Mouse (Mus musculus): ENCODE results near the gene Dlk1.
"Not testable (repeated sequence)": the region's sequence is repeated elsewhere in the genome, so short reads cannot be mapped to it uniquely, and the experiment has no call there.

The Dlk1 gene

DNA sequence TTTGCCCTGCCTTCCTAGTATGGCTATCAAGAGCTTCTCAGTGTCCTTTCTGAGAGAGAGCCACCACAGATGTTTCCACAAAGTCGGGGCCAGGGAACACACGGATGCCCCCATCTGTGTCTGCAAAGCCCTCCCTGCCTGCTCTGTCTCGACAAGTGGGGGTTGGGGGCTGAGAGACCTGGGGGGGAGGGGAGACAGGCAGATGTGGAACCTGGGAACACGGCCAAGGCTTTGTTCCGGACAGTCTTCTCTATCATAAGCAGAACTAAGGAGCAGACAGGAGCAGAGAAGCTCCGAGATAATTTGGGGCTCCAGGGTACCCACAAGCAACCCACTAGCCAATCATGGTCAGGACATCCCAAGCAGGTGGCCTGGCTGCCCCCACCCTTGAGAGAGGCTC is 12.6 kb upstream of the Dlk1 start:
- DNase-seq (ENCODE audit: low read depth) = no peak

DNA sequence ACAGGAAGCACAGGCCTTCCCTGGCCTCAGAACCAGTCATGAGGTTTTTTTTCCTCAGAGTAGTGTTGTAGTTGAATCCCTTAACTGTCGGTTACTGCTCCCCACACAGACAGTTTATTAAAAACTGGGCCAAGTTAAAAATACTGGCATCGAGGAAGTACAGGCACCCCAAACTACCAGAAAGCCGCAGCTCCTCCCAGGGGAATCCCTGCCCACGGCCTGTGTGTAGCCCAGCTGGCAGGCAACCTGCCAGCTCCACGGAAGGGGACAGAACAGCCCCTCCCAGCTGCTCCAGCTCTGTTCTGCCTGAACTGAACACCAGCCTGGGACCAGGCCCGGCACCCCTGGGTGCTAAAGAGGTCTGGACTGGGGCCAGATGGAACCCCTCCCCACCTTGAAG is 11.3 kb upstream of the Dlk1 start:
- DNase-seq (ENCODE audit: low read depth) = peak; percentile 52

DNA sequence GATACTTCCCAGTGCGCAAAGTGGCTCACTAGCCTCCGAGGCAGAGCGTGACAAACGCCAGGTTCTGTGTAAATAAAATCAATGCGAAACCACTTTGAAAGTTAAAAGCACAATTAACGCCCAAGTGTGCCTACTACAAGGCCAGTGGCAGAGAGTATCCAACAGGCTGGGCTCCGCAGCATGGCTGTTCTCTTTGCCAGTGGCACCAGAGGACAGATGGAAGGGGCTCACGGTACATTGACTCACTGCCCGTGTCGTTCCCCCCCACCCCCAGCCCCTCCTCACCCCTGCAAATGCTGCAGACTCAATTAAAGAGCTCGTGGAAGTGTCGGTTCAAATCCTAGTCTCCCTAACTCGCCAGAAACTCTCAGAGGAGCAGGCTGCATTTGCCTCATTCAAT is 10.5 kb upstream of the Dlk1 start:
- DNase-seq (ENCODE audit: low read depth) = no peak

DNA sequence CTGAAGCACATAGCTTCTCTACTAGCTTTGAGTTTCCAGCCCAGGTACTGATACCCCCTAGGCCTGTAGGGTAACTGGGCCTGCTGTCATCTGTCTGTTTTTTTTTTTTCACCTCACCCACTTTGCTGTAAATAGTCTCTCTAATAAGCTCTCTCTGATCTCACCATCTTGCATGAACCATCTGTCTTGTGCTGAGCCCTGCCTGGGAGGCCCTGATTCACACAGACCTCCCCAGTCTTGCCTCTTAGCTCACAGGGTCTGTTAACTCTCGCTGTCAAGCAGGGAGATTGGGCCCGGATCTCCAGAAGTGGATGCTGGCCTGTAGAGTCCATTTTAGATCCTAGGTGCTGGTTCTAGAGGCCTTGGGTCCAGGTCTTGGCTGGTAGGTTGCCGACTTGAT is 9.3 kb upstream of the Dlk1 start:
- DNase-seq (ENCODE audit: low read depth) = no peak

DNA sequence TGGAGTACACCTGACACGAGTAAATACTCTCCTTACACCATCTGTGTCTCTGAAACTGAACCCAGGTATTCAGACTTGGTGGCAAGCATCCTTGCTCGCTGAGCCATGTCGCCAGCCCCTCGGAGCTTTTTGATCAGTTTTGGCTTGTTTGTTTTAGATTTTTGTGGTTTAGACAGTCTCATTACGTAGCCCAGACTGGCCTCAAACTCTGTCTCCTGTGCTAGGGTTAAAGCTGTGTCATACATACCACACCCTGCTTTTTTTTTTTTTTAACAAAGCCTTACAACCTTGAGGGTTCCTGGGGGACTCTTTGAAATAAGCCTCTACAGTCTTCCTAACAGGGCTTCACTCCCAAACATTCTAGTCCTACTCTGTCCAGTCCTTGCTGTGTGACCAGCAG is 7.6 kb upstream of the Dlk1 start:
- peak; percentile 56 for DNase-seq (ENCODE audit: low read depth)

DNA sequence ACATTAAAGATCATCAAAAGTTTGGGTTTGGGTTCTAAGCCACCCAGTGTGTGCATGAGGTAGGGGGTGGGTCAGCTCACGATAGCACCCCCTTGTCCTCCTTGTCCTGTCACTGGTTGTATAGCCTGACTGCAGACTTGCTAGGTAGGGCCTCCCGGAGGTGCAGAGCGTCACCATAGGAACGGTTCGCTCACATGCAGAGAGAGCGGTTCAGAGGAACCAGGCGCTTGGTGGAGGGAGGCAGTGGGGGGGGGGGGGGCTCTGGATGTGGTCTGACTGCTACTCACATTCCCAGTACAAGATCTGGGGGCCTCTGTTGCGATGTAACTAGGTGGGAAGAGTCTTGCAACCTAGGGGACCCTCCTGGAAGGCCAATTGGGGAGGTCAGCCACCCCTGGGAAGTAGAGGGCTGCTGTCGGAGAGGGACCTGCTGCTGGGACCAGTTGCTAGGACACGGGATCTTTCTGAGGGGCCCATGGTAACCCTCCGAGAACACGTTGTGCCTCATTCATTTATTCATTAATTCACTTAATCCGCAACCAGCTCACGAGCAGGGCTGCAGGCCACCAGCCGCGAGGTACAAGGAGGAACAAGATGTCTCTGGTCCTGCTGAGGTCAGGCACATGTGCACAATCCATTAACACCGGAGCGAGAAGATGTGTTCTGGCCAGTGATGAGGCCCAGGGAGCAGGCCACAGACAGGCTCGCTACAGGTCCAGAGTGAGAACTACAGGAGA is 7.0 kb upstream of the Dlk1 start:
- peak; percentile 51 for DNase-seq (ENCODE audit: low read depth)

DNA sequence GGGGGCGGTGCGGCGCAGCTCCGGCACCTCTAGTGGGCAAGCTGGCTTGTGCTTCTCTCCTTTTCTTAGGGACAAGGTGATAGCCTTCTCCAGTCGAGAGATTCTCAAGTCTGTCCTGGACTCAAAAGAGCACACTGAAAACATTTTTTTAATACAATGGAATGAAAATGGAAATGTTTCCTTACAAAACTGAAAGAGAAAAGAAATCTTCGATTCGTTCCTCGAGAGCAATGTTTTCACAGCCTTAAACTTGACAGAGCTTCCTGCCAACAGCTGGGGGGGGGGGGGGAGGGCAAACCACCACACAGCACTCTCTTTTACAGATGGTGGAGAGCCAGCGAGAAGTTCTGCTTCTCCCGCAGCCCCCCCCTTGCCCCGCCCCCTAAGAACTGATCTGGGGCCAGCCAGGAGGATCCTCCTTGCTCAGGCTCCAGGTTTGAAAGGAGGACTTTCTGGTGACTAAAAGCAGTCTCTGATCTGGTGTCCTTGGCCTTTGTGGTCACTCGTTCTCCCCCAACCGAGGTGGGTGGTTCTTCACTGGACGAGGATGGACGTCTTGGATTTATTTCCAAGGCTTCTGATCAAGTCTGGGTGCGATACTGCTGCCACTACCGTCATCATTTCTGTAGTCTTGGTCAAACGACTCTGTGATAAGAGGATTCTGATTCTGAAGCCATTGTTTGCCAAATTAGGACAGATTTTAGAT is 6.2 kb upstream of the Dlk1 start:
- peak; percentile 72 for DNase-seq (ENCODE audit: low read depth)

DNA sequence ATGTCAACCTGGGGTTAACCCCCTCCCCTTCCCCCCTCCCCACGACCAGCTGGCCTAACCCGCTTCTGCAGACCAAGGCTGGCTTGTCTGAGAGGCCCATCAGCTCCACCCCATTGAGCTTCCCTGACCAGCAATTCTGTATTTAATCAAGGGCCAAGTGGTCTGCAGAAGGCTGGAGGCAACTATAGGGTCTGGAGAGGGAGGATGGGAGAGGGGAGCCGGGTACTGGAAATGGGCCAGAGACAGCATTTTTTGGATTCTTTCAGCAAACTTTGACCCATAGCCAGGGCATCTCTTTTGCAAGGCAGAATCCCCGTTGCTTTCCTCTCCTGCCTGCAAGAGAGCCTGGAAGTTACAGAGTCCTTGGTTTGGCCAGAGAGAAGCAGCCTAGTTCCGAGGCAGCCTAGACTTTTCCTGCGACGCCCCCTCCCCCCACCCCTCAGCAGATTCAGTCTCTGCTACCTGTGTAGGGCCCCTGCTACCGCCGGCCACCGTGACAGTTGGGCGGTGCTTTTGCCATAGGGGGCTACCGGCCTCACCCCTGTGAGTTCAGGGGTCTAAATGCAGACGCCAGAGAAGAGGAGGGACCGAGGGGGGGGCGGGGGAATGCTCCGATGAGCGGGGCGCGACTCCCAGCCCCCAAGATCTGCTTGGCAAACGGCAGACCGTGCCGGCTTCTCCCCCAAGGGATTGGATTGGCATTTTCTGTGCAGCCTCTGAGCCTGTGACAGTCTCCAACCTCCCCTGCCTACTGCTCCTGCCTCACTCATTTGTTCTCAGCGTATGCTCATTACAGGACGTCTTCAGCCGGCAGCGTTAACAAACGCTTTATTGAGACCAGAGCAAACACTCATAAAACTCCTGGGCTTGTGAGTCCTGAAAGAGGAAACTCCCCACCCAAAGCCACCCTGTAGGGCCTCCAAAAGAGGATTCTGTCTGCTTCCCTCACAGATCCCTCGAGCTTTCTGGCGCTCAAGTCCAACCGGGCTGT is 2.9 kb upstream of the Dlk1 start:
- no peak for DNase-seq (ENCODE audit: low read depth)

DNA sequence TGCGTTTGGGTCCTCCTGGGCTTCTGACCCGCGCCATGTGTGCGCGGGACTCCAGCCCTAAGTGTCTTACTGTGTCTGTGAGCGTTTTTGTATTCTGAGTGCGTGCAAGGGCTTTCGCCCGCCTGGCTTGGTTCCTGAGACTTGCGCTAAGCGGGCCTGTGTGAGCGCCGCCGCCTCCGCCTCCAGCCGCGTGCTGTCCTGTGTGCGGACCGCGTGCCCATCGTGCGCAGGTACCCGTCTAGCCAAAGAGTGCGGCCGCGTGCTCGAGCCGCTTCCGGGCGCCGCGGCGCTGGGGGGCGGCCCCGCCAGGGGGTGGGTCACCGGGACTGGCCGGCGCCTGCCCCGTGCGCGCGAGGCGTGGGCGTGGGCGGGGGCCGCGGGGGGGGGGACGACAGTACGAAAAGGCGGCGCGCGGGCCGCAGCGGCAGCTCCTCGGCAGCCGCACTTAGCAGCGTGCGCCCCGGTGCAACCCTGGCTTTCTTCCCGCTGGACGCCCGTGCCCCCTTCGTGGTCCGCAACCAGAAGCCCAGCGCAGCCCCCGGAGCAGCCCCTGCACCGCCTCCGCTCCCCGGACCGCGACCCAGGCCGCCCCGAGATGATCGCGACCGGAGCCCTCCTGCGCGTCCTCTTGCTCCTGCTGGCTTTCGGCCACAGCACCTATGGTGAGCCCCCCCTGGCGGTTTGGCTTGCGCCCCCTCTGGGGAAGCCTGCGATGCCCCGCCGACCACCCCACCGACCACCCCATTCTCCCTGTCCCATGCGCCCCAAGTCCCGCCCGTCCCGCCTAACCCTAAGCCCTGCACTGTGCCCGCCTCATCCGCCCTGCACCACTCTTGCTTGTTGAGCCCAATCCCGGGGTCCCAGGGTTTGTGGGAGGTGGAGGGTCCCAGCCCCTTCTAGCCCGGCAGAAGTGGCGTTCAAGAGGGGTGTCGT is 708 bp downstream of the Dlk1 start:
- no peak for DNase-seq (ENCODE audit: low read depth)

DNA sequence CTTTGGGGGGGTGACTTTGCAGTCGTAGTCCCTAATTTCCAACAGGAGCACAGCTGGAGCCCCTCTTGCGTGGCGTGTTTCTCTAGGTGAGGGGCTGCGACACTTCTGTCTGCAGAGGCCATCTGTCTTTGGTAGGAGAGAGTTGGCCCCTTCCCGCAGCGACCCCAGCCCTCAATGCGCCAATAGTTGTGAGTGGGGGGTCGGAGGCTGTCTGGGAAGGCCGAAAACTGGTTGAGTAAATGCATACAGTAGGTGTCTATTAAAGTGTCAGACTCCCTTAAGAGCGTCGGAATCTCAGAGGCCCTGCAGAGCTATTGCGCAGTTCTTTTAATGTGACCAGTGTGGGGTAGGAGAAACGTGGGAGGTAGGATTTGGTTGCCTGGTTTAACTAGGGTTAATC is 1.5 kb downstream of the Dlk1 start:
- DNase-seq (ENCODE audit: low read depth) = no peak

DNA sequence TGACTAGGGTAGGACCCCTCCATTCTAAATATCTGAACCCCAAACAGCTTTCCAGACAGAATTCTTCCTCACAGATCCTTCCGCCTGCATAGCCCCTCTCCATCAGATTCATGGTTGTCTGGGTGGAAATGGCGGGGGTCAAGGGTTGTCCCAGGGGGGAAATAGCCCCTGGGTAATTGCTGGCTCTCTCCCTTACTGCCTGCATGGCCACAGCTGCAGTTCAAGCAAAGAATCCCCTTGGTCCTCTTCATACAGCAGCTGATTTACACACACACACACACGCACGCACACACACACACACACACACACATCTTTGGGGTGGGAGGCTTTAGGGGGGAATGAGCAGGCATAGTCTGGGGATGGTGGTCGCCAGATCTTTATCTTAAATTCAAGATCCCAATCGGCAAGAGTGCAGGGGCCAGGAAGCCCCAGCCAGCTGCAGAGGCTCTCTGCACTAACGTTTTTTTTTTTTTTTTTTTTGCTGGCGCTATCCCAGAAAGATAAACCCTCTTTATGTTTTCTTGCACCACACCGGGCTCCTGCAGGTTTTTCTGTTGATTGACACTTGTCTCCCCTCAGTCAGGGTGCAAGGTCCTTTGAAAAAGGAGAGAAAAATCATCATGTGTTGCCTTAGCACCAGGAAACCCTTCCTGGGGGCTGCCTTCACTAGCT is 4.0 kb downstream of the Dlk1 start:
- no peak for DNase-seq (ENCODE audit: low read depth)

DNA sequence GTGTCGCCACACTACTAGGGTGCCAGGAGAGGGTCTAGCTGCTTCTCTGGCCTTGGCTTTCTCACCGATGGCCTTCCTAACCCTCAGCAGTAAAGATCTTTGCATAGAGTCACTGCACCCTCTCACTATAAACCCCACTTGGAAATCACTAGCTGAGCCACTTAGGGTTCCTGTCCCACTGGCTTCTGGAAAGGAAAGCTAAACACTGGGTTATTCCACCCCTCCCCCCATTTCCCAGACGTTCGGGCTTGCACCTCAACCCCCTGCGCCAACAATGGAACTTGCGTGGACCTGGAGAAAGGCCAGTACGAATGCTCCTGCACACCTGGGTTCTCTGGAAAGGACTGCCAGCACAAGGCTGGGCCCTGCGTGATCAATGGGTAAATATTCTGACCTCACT is 5.2 kb downstream of the Dlk1 start:
- no peak for DNase-seq (ENCODE audit: low read depth)

DNA sequence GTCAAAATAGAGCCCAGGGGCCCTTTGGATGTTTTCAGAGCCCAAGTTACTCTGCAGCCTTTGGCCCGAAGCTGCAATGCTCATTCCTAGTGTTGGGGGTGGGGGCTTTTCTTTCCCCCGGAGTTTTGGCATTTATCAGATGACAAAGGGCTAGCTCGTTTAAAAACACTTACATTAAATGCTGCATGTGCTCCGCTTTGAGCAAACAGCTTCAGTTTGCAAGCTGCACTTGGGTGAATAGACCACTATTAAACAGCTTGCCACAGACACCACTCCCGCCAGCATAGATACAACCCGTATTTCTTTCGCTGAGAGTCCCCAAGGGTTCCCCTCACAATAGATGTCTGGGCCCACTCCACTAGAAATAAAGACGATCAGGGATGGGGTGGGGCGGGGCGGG is 6.3 kb downstream of the Dlk1 start:
- DNase-seq (ENCODE audit: low read depth) = no peak

DNA sequence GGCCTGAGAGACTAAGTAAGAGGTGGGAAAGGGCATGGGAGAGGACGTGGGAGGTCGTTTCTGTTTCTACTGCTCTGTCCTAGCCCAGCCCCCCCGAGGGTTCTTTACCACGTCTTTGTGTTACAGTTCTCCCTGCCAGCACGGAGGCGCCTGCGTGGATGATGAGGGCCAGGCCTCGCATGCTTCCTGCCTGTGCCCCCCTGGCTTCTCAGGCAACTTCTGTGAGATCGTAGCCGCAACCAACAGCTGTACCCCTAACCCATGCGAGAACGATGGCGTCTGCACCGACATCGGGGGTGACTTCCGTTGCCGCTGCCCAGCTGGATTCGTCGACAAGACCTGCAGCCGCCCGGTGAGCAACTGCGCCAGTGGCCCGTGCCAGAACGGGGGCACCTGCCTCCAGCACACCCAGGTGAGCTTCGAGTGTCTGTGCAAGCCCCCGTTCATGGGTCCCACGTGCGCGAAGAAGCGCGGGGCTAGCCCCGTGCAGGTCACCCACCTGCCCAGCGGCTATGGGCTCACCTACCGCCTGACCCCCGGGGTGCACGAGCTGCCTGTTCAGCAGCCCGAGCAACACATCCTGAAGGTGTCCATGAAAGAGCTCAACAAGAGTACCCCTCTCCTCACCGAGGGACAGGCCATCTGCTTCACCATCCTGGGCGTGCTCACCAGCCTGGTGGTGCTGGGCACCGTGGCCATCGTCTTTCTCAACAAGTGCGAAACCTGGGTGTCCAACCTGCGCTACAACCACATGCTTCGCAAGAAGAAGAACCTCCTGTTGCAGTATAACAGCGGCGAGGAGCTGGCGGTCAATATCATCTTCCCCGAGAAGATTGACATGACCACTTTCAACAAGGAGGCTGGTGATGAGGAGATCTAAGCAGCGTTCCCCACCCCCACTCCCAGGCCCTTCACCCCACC is 7.1 kb downstream of the Dlk1 start:
- DNase-seq (ENCODE audit: low read depth) = no peak

DNA sequence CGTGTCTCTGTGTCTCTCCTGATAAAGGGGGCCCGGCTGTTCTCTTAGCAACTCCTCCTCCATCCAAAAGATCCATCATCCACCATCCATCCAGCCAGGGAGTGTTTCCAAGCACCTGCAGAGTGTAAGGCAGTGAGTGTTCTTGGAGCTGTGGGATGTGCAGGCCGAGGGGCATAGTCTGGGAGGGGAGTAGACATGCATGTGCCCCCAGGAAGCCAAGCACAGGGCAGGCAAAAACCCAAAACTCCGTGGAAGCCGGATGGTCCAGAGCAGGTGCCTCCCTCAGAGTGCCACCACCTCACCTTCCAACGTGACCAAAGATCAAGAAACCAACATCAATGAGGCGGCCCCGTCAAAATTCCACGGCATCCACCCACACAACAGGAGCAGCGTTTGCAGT is 10.0 kb downstream of the Dlk1 start:
- no peak for DNase-seq (ENCODE audit: low read depth)

DNA sequence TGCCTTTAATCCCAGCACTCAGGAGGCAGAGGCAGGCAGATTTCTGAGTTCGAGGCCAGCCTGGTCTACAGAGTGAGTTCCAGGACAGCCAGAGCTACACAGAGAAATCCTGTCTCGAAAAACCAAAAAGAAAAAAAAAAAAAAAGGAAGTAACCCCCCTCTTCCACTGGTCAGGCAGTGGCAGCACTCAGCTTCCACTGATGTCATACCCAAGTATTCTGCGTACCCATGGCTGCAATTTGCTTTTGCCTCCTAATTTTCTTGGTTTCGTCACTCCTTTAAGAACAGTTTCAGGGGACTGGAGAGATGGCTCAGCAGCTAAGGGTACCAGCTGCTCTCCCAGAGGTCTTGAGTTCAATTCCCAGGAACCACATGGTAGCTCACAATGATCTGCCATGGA is 14.8 kb downstream of the Dlk1 start:
- DNase-seq (ENCODE audit: low read depth) = not testable (repeated sequence)

DNA sequence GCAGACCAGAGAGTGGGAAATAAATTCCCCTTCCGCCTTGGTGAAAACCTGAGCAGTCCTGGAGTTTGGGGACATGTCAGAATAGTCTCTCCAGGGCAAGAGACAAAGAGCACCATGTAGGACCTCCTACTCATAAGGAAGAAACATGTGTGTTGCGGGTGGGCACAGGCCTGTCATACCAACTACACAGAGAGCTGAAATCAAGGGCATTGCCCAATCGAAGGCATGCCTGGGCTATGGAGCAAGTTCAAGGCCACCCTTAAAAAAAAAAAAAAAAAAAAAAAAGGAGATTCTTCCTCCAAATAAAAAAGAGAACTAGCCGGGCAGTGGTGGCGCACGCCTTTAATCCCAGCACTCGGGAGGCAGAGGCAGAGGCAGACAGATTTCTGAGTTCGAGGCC is 17.2 kb downstream of the Dlk1 start:
- DNase-seq (ENCODE audit: low read depth) = no peak

DNA sequence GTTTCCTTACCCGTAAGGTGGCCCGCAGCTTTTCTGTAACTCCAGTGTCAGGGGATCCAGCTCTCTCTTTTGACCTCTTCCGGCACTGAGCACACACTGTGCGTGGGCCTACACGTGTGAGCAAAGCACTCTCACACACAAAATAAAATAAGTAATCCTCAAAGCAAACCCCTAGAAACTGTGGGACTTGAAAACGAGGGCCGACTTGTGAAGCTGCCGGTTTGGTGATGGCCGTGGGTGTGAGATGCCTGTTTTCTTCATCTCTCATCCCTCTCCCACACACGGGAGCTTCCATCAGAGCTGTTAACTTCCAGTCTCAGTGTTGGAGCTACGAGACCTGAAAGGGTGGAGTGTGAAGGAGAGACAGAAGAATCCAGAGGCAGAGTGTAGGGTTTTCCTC is 20.0 kb downstream of the Dlk1 start:
- DNase-seq (ENCODE audit: low read depth) = no peak

DNA sequence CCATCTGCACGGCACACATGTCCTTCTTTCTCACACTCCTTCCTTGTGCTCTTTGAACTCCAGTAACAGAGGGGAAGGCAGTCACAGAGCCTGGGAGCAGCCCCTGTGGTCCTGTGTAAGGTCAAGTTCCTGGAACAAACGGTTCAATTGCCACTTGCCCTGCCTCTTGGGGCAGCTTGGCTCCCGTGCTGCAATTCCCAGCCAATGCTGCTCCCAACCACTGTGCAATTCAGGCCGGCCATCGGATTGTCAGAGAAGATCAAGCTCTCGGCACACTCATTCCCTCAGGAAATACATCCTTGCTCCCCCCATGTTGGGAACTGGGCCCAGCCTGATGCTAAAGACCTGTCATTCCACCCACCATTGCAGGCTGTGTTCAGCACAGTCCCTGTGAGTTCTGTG is 21.0 kb downstream of the Dlk1 start:
- DNase-seq (ENCODE audit: low read depth) = no peak

DNA sequence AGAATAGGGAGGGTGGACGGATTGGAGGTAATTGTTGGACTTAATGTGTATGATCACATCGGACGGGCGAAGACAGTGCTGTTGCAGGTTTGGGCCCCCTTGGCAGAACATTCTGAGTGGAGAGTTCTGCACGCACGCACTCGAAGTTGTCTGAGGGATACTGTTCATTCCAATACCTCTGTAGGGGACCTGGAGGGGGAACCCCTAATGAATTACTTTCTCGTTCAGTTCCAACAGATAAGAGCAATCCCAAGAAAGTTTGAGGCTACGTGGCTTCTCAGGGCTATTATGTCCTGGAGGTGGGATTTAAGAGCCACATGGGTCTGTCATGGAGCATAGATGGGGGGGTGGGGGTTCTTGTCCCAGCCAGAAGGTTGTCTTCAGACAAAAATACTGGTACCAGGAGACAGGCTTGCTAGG is 21.6 kb downstream of the Dlk1 start:
- no peak for DNase-seq (ENCODE audit: low read depth)
